Mouse (Mus musculus): ENCODE results near the gene Prodh2.

DNA sequence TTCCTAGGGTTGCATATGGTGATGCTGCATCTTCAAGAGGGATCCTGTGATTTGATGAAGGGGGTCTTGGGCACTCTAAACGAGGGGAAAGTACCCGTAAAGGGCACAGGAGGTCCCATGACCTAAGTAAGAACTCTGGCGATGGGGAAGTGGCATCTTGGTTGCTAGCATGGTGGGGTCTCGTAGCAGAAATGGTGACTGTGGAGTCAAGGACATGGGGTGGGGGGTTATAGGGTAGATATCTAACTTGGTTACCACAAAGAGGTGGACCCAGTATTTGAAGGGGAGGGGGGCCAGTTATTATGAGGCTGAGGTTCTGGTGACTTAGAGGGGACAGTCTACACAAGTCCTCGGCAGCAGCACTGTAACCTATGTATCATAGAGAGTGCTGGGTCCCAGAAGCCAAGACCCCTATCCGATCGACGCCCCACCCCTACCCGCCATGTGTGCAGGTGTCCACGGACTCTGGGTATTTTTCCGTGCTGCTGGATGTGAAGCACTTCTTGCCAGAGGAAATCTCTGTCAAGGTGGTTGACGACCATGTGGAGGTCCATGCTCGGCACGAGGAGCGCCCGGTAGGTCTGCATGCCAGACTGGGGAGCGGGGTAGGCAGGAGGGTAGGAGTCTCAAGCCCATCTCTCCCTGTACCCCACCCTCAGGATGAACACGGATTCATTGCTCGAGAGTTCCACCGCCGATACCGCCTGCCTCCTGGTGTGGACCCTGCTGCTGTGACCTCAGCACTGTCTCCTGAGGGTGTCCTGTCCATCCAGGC lies 60.6 kb downstream of the Prodh2 start:
- no peak for TF ChIP-seq POLR2A (IDR thresholded peaks at IDR 0.05; ENCODE audit: borderline replicate concordance, extremely low read depth, insufficient read depth, insufficient read length, poor library complexity, severe bottlenecking)
- TF ChIP-seq CTCF (IDR thresholded peaks at IDR 0.05; ENCODE audit: borderline replicate concordance, extremely low read depth, insufficient read depth, insufficient read length) = no peak

Data from brain, embryonic 14.5 days (tissue).